Comparison of ENCODE assay signal across 14 mouse cellular contexts in genomic region chr6:38980921-38981715, GRCm38 (mm10).
DNase-seq lines count a peak whose midpoint lies in the region; ATAC-seq lines count a peak whose summit lies in the region.
"Had no signal": no experiment of that assay in that cellular context is flagged by ENCODE, and none has a peak within 500 bp of the region (broad histone marks: within the 10 kb centered on the region; RNA-seq: fewer than 3 reads in every experiment).

No protein-coding gene starts in this region.

- 54% methylated on average over 11 of the region's 11 CpGs for WGBS in intestine, embryonic 15.5 days

- no peak overlapping the region for H3K4me3 ChIP-seq in intestine, embryonic 15.5 days (replicated peaks)
- H3K4me3 ChIP-seq: embryonic facial prominence, embryonic 12.5 days; heart, adult 2 months; liver, embryonic 15.5 days; midbrain, embryonic 12.5 days had no signal

- no peak overlapping the region for H3K9ac ChIP-seq in intestine, embryonic 15.5 days
- H3K9ac ChIP-seq: embryonic facial prominence, embryonic 12.5 days; liver, embryonic 15.5 days; midbrain, embryonic 12.5 days had no signal

- no peaks in the 10 kb centered on the region for H3K36me3 ChIP-seq in intestine, embryonic 15.5 days
- H3K36me3 ChIP-seq: embryonic facial prominence, embryonic 12.5 days; liver, embryonic 15.5 days; midbrain, embryonic 12.5 days had no signal

- ATAC-seq in intestine, embryonic 15.5 days, result peak; percentile 48; the same call in 1 of the 2 replicates

- H3K27me3 ChIP-seq in intestine, embryonic 15.5 days (replicated peaks), result no peaks in the 10 kb centered on the region
- H3K27me3 ChIP-seq: embryonic facial prominence, embryonic 12.5 days; midbrain, embryonic 12.5 days had no signal

- no peak overlapping the region for H3K4me2 ChIP-seq in intestine, embryonic 15.5 days (replicated peaks)
- H3K4me2 ChIP-seq: embryonic facial prominence, embryonic 12.5 days; liver, embryonic 15.5 days; midbrain, embryonic 12.5 days had no signal

- intact Hi-C loops in heart, postnatal 10 days (cut with DNase I), result no loop called here

- H3K4me1 ChIP-seq in intestine, embryonic 15.5 days (replicated peaks), result peaks cover 8% of the 10 kb centered on the region; the same call in 1 of the 2 replicates
- H3K4me1 ChIP-seq: embryonic facial prominence, embryonic 12.5 days; midbrain, embryonic 12.5 days had no signal

- H3K27ac ChIP-seq in intestine, embryonic 15.5 days, result no peak overlapping the region
- H3K27ac ChIP-seq: embryonic facial prominence, embryonic 12.5 days; heart, adult 2 months; liver, embryonic 15.5 days; midbrain, embryonic 12.5 days had no signal

- H3K9me3 ChIP-seq in intestine, embryonic 15.5 days, result no peaks in the 10 kb centered on the region
- H3K9me3 ChIP-seq: embryonic facial prominence, embryonic 12.5 days; liver, embryonic 15.5 days; midbrain, embryonic 12.5 days had no signal

- peak; percentile 31 to 47 for DNase-seq in adrenal gland, postnatal 36 days
- no peak for DNase-seq in adrenal gland, adult 8-10 months
- DNase-seq in kidney, postnatal 10 days, result peak; percentile 65
- peak; percentile 38 to 39 for DNase-seq in lung, postnatal 4 days
- no peak for DNase-seq in heart, postnatal 10 days
- no peak for DNase-seq in cerebellum, adult 11-12 months
- no peak for DNase-seq in right cerebral cortex, adult 18-20 months
- DNase-seq: cerebellum, postnatal 25 days; heart, adult 2 months; heart, postnatal 4 days had no signal

Comparison
In these comparisons a context has a peak if more than half of its experiments do, and no peak if none do; other contexts are left out.
1. DNase-seq: peak in adrenal gland, postnatal 36 days (2 of 2), kidney, postnatal 10 days (single experiment) and lung, postnatal 4 days (2 of 2); none in adrenal gland, adult 8-10 months (single experiment), heart, postnatal 10 days (0 of 2), cerebellum, adult 11-12 months (single experiment) and right cerebral cortex, adult 18-20 months (single experiment).